7 mouse cellular contexts compared by ENCODE assay signal in the genomic region with DNA sequence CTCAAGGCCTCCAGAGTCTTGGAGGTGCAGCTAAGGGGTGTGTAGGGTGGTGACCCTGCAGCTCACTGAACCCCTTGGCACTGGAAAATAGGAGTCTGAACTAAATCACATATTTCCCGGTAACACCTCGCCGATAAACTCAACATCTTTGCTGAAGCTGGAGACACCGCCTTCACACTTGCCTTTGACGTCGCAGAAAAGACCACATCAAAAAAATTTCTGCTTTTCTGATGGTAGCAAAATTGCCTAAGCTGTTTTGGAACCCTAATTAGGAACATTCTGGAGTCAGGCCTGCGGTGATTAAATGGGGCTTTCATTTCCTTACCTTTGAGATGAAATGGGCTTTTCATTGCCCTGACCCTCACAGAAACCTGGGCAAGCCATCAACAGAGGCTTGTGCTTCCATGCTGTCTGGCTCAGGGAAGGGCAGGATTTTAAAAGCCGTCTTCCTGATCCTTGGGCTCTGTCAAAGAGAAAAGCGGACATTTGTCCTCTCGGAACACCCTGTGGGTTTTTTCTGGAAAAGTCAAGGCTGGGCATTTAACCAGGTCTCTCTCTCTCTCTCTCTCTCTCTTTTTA.
DNase-seq lines count a peak whose midpoint lies in the region; ATAC-seq and TF ChIP-seq lines count a peak whose summit lies in the region.

No protein-coding gene starts in this region.

- peak overlapping the region; percentile 48; the same call in 1 of the 2 replicates for H3K9ac ChIP-seq in heart, embryonic 14.5 days (ENCODE audit: low read length)
- no peak overlapping the region for H3K9ac ChIP-seq in lung, postnatal 0 days (replicated peaks; ENCODE audit: low read depth)
- H3K9ac ChIP-seq in intestine, embryonic 15.5 days: no peak overlapping the region

- H3K4me2 ChIP-seq in heart, embryonic 14.5 days (ENCODE audit: low read length): 0 out of 2 replicates have a peak overlapping the region, but pooled peaks have one; percentile 11
- no peak overlapping the region for H3K4me2 ChIP-seq in lung, postnatal 0 days (replicated peaks; ENCODE audit: low read depth, low read length)
- H3K4me2 ChIP-seq in intestine, embryonic 15.5 days (replicated peaks): no peak overlapping the region

- H3K36me3 ChIP-seq in heart, embryonic 14.5 days (ENCODE audit: control insufficient read depth, insufficient read depth, low read length): peaks cover 5% of the 10 kb centered on the region
- no peaks in the 10 kb centered on the region for H3K36me3 ChIP-seq in lung, postnatal 0 days (ENCODE audit: insufficient read depth, low read length)
- H3K36me3 ChIP-seq in intestine, embryonic 15.5 days: no peaks in the 10 kb centered on the region

- no peak overlapping the region for H3K4me3 ChIP-seq in heart, embryonic 14.5 days (ENCODE audit: control insufficient read depth in 1 of 2, insufficient read depth in 1 of 2, low read depth in 1 of 2, low read length in 2 of 2)
- no peak overlapping the region for H3K4me3 ChIP-seq in lung, postnatal 0 days (ENCODE audit: low read depth, low read length)
- H3K4me3 ChIP-seq in intestine, embryonic 15.5 days (replicated peaks): no peak overlapping the region

- H3K27ac ChIP-seq in heart, embryonic 14.5 days (replicated peaks in 1 of 2; ENCODE audit: control insufficient read depth in 1 of 2, insufficient read depth in 1 of 2, low read depth in 2 of 2, low read length in 2 of 2): peak overlapping the region; percentile 28 to 77; a peak in 2 of 4 replicates
- peak overlapping the region; percentile 51 for H3K27ac ChIP-seq in lung, postnatal 0 days (ENCODE audit: low read length)
- peak overlapping the region; percentile 72 for H3K27ac ChIP-seq in intestine, embryonic 15.5 days

- TF ChIP-seq EP300 in lung, postnatal 0 days (IDR thresholded peaks at IDR 0.05): no peak

- H3K27me3 ChIP-seq in heart, embryonic 14.5 days (ENCODE audit: control insufficient read depth, insufficient read depth, low read length): no peaks in the 10 kb centered on the region
- no peaks in the 10 kb centered on the region for H3K27me3 ChIP-seq in lung, postnatal 0 days (replicated peaks; ENCODE audit: insufficient read depth, low read length)
- H3K27me3 ChIP-seq in intestine, embryonic 15.5 days (replicated peaks): no peaks in the 10 kb centered on the region

- DNase-seq in heart, postnatal 4 days: no peak
- no peak for DNase-seq in lung, postnatal 0 days (ENCODE audit: low spot score)
- no peak for DNase-seq in lung, postnatal 10 days
- DNase-seq in right cerebral cortex, postnatal 14 days: no peak
- no peak for DNase-seq in gastrocnemius, postnatal 36 days

- H3K4me1 ChIP-seq in heart, embryonic 14.5 days (ENCODE audit: control insufficient read depth in 2 of 2, insufficient read depth in 2 of 2, low read length in 2 of 2): peaks cover 44 to 65% of the 10 kb centered on the region in 2 experiments
- peaks cover 16% of the 10 kb centered on the region for H3K4me1 ChIP-seq in lung, postnatal 0 days (ENCODE audit: insufficient read depth, low read depth, low read length)
- H3K4me1 ChIP-seq in intestine, embryonic 15.5 days (replicated peaks): peaks cover 57% of the 10 kb centered on the region

- no peak for TF ChIP-seq CTCF in lung, postnatal 0 days (IDR thresholded peaks at IDR 0.05)

- no peaks in the 10 kb centered on the region for H3K9me3 ChIP-seq in heart, embryonic 14.5 days (ENCODE audit: control insufficient read depth, low read length)
- no peaks in the 10 kb centered on the region for H3K9me3 ChIP-seq in lung, postnatal 0 days (ENCODE audit: low read length)
- H3K9me3 ChIP-seq in intestine, embryonic 15.5 days: no peaks in the 10 kb centered on the region

- WGBS in heart, embryonic 14.5 days: 84% methylated on average over 10 of the region's 10 CpGs
- 82% methylated on average over 10 of the region's 10 CpGs for WGBS in lung, postnatal 0 days
- WGBS in intestine, embryonic 15.5 days: 80% methylated on average over 10 of the region's 10 CpGs

- intact Hi-C loops in gastrocnemius, postnatal 36 days (cut with DNase I): no loop called here

- ATAC-seq in heart, embryonic 14.5 days (ENCODE audit: insufficient number of reproducible peaks, insufficient read depth, low FRiP score, low read depth): no peak
- ATAC-seq in lung, postnatal 0 days: no peak
- no peak for ATAC-seq in intestine, embryonic 15.5 days
